Mouse (Mus musculus): ENCODE results near the gene Gtse1. TPM values are rescaled to one million over a fixed set of nuclear protein-coding genes. Genes with fewer than 3 reads are reported as not detected.

The Gtse1 gene
- polyA plus RNA-seq, 1 experiment from 2014 or later, result 62.7 TPM

DNA sequence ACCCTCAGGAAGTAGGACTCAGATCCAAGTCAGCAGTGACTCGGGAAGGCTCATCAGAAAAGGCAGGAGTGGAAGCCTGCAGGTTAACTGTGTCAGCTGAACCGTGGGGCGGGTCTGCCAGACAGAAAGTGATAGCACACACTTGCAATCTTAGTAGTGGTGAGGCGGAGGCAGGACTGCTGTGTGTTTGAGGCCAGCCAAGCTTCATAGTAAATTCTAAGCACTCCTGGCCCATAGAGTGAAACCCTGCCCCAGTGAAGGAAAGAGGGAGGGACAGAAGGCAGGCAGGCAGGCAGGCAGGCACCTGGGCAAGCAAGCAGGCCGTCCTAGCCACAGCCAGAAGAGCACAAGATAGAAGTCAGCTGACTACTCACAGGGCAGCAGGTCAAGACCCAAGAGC is 26.1 kb downstream of the Gtse1 start:
- WGBS, result 94% methylated on average over 5 of the region's 5 CpGs

DNA sequence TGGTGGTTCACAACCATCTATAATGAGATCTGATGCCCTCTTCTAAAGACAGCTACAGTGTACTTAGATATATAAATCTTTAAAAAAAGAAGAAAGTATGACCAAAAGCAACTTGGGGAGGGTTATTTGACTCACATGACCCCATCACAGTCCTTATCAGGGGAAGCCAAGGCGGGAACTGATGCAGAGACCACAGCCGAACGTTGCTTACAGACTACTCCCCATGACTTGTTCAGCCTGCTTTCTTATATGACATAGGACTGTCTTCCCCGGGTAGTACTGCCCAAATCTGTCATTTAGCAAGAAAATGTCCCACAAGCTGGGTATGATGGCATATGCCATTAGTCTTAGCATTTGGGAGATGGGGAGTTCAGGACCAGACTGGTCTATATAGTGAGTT is 29.7 kb downstream of the Gtse1 start:
- Histone ChIP-seq H3K9me3 (ENCODE audit: control insufficient read depth, low read length) (no peaks in the 10 kb centered on the region), H3K36me3 (ENCODE audit: control insufficient read depth, insufficient read depth, low read length) (peaks cover 6% of the 10 kb centered on the region; the same call in 1 of the 2 replicates), H3K4me3 (ENCODE audit: low read depth, low read length) (no peak overlapping the region), H3K27me3 (ENCODE audit: control insufficient read depth, insufficient read depth, low read length) (no peaks in the 10 kb centered on the region), H3K9ac (ENCODE audit: low read length) (no peak overlapping the region), H3K27ac (ENCODE audit: low read depth, low read length) (no peak overlapping the region), H3K4me1 (replicated peaks; ENCODE audit: control insufficient read depth, insufficient read depth, low read length) (no peaks in the 10 kb centered on the region), H3K4me2 (ENCODE audit: low read depth, low read length, severe bottlenecking) (no peak overlapping the region)
- 92% methylated on average over 4 of the region's 4 CpGs for WGBS
- ATAC-seq (replicated peaks; ENCODE audit: low FRiP score) (no peak), DNase-seq (ENCODE audit: low spot score) (no peak)

More for the DNA sequence above, 26.1 kb downstream of the Gtse1 start:
- Histone ChIP-seq H3K4me2 (ENCODE audit: low read depth, low read length, severe bottlenecking) (no peak overlapping the region), H3K4me3 (ENCODE audit: low read depth, low read length) (no peak overlapping the region), H3K9ac (ENCODE audit: low read length) (no peak overlapping the region), H3K27me3 (ENCODE audit: control insufficient read depth, insufficient read depth, low read length) (no peaks in the 10 kb centered on the region), H3K36me3 (ENCODE audit: control insufficient read depth, insufficient read depth, low read length) (peaks cover 3% of the 10 kb centered on the region; the same call in 1 of the 2 replicates), H3K4me1 (replicated peaks; ENCODE audit: control insufficient read depth, insufficient read depth, low read length) (no peaks in the 10 kb centered on the region), H3K9me3 (ENCODE audit: control insufficient read depth, low read length) (no peaks in the 10 kb centered on the region), H3K27ac (ENCODE audit: low read depth, low read length) (no peak overlapping the region)
- no peak for ATAC-seq (replicated peaks; ENCODE audit: low FRiP score)
- DNase-seq (ENCODE audit: low spot score), result no peak

DNA sequence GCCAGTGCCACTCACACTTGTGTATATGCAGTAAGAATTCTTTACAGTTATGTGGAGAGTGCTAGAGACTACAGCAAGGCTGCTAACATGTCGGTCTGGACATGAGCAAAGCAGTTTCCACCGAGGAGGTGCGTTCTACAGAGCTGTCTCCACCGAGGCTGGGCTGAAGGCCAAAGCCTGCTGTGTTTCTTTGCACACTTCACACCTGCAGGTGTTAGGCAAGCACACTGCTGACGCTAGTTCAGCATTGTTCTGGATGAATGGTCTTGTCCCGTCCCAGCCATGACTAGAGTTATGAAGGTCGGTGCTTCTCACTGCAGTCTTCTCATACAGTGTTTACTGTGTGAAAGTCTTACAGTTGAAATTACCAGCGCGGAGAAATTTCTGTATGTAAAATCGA is 32.4 kb downstream of the Gtse1 start:
- H3K4me2 ChIP-seq (ENCODE audit: low read depth, low read length, severe bottlenecking), result no peak overlapping the region
- 91% methylated on average over 10 of the region's 10 CpGs for WGBS
- no peak overlapping the region for H3K9ac ChIP-seq (ENCODE audit: low read length)
- H3K27ac ChIP-seq (ENCODE audit: low read depth, low read length), result no peak overlapping the region
- DNase-seq (ENCODE audit: low spot score), result no peak
- no peaks in the 10 kb centered on the region for H3K27me3 ChIP-seq (ENCODE audit: control insufficient read depth, insufficient read depth, low read length)
- H3K4me1 ChIP-seq (replicated peaks; ENCODE audit: control insufficient read depth, insufficient read depth, low read length), result no peaks in the 10 kb centered on the region
- ATAC-seq (replicated peaks; ENCODE audit: low FRiP score), result no peak
- peaks cover 3% of the 10 kb centered on the region; the same call in 1 of the 2 replicates for H3K36me3 ChIP-seq (ENCODE audit: control insufficient read depth, insufficient read depth, low read length)
- H3K9me3 ChIP-seq (ENCODE audit: control insufficient read depth, low read length), result no peaks in the 10 kb centered on the region
- no peak overlapping the region for H3K4me3 ChIP-seq (ENCODE audit: low read depth, low read length)

DNA sequence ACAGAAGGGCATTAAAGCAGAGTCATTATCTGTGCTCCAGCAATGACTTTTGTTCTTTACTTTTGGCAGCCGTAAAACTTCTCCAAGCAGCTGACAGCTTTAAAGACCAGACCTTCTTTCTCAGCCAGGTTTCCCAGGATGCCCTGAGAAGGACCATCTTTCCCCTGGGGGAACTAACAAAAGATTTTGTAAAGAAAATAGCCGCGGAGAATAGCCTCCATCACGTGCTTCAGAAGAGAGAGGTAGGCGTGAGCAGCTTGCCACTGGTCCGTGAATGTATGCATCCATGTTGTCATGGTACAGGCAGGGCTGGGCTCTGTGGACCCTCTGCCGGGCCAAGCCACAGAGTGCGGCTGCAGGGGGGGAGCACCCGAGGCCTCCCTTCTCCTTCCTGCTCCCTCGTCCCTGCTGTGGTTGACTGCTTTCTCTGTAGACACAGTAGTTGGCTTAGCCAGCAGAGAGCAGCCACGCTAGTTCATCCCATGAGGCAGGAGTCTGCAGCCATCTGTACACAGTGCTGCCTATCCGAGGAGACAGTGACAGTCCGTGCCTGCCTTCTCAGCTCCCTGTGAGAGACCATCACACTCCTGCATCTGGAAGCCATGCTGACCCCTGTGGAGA is 33.1 kb downstream of the Gtse1 start:
- no peaks in the 10 kb centered on the region for H3K4me1 ChIP-seq (replicated peaks; ENCODE audit: control insufficient read depth, insufficient read depth, low read length)
- H3K4me3 ChIP-seq (ENCODE audit: low read depth, low read length), result no peak overlapping the region
- no peak overlapping the region for H3K9ac ChIP-seq (ENCODE audit: low read length)
- no peak overlapping the region for H3K27ac ChIP-seq (ENCODE audit: low read depth, low read length)
- no peak overlapping the region for H3K4me2 ChIP-seq (ENCODE audit: low read depth, low read length, severe bottlenecking)
- 90% methylated on average over 13 of the region's 13 CpGs for WGBS
- no peaks in the 10 kb centered on the region for H3K9me3 ChIP-seq (ENCODE audit: control insufficient read depth, low read length)
- no peaks in the 10 kb centered on the region for H3K27me3 ChIP-seq (ENCODE audit: control insufficient read depth, insufficient read depth, low read length)
- ATAC-seq (replicated peaks; ENCODE audit: low FRiP score) (no peak), DNase-seq (ENCODE audit: low spot score) (no peak)
- H3K36me3 ChIP-seq (ENCODE audit: control insufficient read depth, insufficient read depth, low read length), result peaks cover 3% of the 10 kb centered on the region; the same call in 1 of the 2 replicates

DNA sequence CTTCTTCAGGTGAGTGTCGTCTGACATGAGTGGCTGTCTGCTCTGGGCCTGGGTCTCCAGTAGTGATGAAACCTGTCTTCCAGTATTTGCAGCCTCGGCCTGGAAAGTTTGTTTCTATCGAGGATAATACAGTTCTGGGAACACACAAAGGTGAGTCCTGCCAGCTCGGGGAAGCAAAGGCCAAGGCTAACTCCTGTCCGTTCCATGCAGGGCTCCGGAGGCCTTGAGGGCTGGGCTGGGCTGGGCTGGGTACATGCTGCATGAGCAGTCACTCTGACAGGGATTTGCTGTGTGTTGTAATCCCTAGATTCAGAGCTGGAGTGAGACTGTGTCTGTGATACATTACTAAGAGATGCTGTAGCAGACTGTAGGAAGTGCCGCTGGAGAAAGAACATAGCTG is 34.3 kb downstream of the Gtse1 start:
- Histone ChIP-seq H3K4me3 (ENCODE audit: low read depth, low read length) (no peak overlapping the region), H3K9ac (ENCODE audit: low read length) (no peak overlapping the region), H3K27me3 (ENCODE audit: control insufficient read depth, insufficient read depth, low read length) (no peaks in the 10 kb centered on the region), H3K4me1 (replicated peaks; ENCODE audit: control insufficient read depth, insufficient read depth, low read length) (no peaks in the 10 kb centered on the region), H3K27ac (ENCODE audit: low read depth, low read length) (no peak overlapping the region), H3K9me3 (ENCODE audit: control insufficient read depth, low read length) (no peaks in the 10 kb centered on the region), H3K36me3 (ENCODE audit: control insufficient read depth, insufficient read depth, low read length) (peaks cover 3% of the 10 kb centered on the region; the same call in 1 of the 2 replicates), H3K4me2 (ENCODE audit: low read depth, low read length, severe bottlenecking) (no peak overlapping the region)
- no peak for DNase-seq (ENCODE audit: low spot score)
- no peak for ATAC-seq (replicated peaks; ENCODE audit: low FRiP score)
- 89% methylated on average over 7 of the region's 7 CpGs for WGBS

DNA sequence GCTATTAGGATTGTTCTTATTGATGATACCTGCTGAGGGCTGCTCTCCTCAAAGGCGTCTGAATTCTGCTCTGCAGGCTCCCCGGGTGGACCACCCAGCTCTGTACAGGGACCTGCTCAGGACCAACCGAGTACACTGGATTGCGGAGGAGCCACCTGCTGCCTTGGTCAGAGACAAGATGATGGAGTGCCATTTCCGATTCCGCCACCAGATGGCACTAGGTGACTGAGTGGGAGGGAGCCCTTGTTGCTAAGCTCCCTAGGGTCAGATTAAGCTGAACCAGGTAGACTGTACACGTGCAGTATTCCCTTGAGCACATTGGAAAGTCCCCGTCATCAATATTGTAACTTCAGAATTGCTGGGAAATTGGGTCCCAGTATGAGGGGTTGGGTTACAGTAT is 36.7 kb downstream of the Gtse1 start:
- Histone ChIP-seq H3K4me3 (ENCODE audit: low read depth, low read length) (no peak overlapping the region), H3K4me2 (ENCODE audit: low read depth, low read length, severe bottlenecking) (no peak overlapping the region), H3K9me3 (ENCODE audit: control insufficient read depth, low read length) (no peaks in the 10 kb centered on the region), H3K4me1 (replicated peaks; ENCODE audit: control insufficient read depth, insufficient read depth, low read length) (0 out of 2 replicates have a peak, but pooled peaks cover 2% of the 10 kb centered on the region), H3K27me3 (ENCODE audit: control insufficient read depth, insufficient read depth, low read length) (no peaks in the 10 kb centered on the region), H3K9ac (ENCODE audit: low read length) (no peak overlapping the region), H3K27ac (ENCODE audit: low read depth, low read length) (no peak overlapping the region), H3K36me3 (ENCODE audit: control insufficient read depth, insufficient read depth, low read length) (peaks cover 5% of the 10 kb centered on the region; the same call in 1 of the 2 replicates)
- WGBS, result 15% methylated on average over 8 of the region's 8 CpGs
- ATAC-seq (replicated peaks; ENCODE audit: low FRiP score) (peak; percentile 51; the same call in 1 of the 2 replicates), DNase-seq (ENCODE audit: low spot score) (peak; percentile 91)

DNA sequence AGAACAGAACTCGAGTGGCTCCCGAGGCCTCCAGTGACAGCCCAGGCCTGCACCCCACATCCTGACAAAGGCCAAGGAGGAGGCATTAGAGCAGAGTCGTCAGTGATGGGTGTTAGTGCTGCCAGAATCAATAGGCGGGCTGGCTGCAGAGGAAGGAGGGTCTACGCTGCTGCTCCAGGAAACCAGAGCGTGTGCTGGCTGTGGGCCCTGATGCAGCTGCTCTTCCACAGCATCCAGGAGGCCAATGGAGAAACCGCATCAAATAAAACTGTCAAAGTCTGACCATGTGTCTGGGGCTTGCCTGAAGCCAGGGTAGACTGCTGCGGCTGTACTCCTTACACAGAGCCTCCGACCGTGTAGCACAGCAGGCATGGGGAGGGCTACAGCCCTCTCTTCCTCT is 37.6 kb downstream of the Gtse1 start:
- WGBS, result 89% methylated on average over 10 of the region's 10 CpGs
- no peak for ATAC-seq (replicated peaks; ENCODE audit: low FRiP score)
- no peak for DNase-seq (ENCODE audit: low spot score)

DNA sequence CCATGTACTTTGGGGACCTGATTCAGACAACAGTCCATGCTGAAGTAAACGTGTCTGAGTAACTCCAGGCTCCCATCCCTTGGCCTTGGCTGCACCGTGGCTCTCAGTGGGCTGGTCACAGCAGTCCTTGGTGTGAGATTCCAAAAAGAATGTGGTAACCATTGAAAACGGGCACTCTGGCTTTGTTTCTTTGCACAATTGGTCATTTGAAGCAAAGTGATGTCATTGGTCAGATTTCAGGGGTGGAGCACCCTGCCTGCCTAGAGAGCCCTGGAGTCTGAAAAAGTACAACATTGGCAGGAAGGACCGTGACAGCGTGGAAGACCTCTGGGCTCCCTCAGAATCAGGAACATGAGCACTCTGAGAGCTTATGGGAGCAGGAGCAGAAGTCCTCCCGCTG is 39.9 kb downstream of the Gtse1 start:
- Histone ChIP-seq H3K9me3 (ENCODE audit: control insufficient read depth, low read length) (no peaks in the 10 kb centered on the region), H3K4me3 (ENCODE audit: low read depth, low read length) (no peak overlapping the region), H3K9ac (ENCODE audit: low read length) (no peak overlapping the region), H3K27me3 (ENCODE audit: control insufficient read depth, insufficient read depth, low read length) (no peaks in the 10 kb centered on the region), H3K4me2 (ENCODE audit: low read depth, low read length, severe bottlenecking) (no peak overlapping the region), H3K36me3 (ENCODE audit: control insufficient read depth, insufficient read depth, low read length) (peaks cover 2% of the 10 kb centered on the region; the same call in 1 of the 2 replicates), H3K27ac (ENCODE audit: low read depth, low read length) (no peak overlapping the region), H3K4me1 (replicated peaks; ENCODE audit: control insufficient read depth, insufficient read depth, low read length) (0 out of 2 replicates have a peak, but pooled peaks cover 2% of the 10 kb centered on the region)
- DNase-seq (ENCODE audit: low spot score), result no peak
- ATAC-seq (replicated peaks; ENCODE audit: low FRiP score), result no peak
- 36% methylated on average over 6 of the region's 6 CpGs for WGBS

More for the DNA sequence above, 37.6 kb downstream of the Gtse1 start:
- Histone ChIP-seq H3K4me3 (ENCODE audit: low read depth, low read length) (no peak overlapping the region), H3K27me3 (ENCODE audit: control insufficient read depth, insufficient read depth, low read length) (no peaks in the 10 kb centered on the region), H3K9me3 (ENCODE audit: control insufficient read depth, low read length) (no peaks in the 10 kb centered on the region), H3K4me1 (replicated peaks; ENCODE audit: control insufficient read depth, insufficient read depth, low read length) (0 out of 2 replicates have a peak, but pooled peaks cover 2% of the 10 kb centered on the region), H3K36me3 (ENCODE audit: control insufficient read depth, insufficient read depth, low read length) (peaks cover 5% of the 10 kb centered on the region; the same call in 1 of the 2 replicates), H3K9ac (ENCODE audit: low read length) (no peak overlapping the region), H3K4me2 (ENCODE audit: low read depth, low read length, severe bottlenecking) (no peak overlapping the region), H3K27ac (ENCODE audit: low read depth, low read length) (no peak overlapping the region)

DNA sequence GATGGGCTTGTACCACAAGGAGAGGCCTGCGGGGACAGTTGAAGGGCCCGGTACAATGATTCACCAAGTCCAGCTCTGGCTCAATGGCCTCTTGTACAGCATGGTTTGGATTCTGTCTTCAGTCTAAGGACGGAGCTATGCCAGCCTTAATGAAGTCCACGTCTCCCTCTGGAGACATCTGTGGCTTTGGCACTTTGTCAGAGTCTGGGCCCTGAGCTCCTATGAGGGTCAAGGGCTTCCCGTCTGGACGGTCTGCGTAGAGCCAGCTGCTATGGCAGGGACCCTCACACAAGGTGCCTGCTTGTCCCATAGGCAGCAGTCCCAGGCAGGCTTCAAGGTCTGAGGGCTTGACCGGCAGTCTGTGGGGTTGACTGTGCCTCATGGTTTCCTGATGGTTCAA is 40.8 kb downstream of the Gtse1 start:
- H3K9me3 ChIP-seq (ENCODE audit: control insufficient read depth, low read length), result no peaks in the 10 kb centered on the region
- peaks cover 2% of the 10 kb centered on the region; the same call in 1 of the 2 replicates for H3K36me3 ChIP-seq (ENCODE audit: control insufficient read depth, insufficient read depth, low read length)
- WGBS, result 94% methylated on average over 8 of the region's 8 CpGs
- no peaks in the 10 kb centered on the region for H3K27me3 ChIP-seq (ENCODE audit: control insufficient read depth, insufficient read depth, low read length)
- DNase-seq (ENCODE audit: low spot score), result no peak
- no peak overlapping the region for H3K4me3 ChIP-seq (ENCODE audit: low read depth, low read length)
- no peak overlapping the region for H3K4me2 ChIP-seq (ENCODE audit: low read depth, low read length, severe bottlenecking)
- no peak overlapping the region for H3K9ac ChIP-seq (ENCODE audit: low read length)
- H3K27ac ChIP-seq (ENCODE audit: low read depth, low read length), result no peak overlapping the region
- 0 out of 2 replicates have a peak, but pooled peaks cover 2% of the 10 kb centered on the region for H3K4me1 ChIP-seq (replicated peaks; ENCODE audit: control insufficient read depth, insufficient read depth, low read length)
- no peak for ATAC-seq (replicated peaks; ENCODE audit: low FRiP score)

Measured in forebrain, embryonic 11.5 days (tissue).